Mouse (Mus musculus) heart, embryonic 12.5 days (tissue): Measurements from ENCODE around the gene Ttc28. TPM values are rescaled to one million over a fixed set of nuclear protein-coding genes. Genes with fewer than 3 reads are reported as not detected.
A peak's percentile ranks its signal among the peaks of the same experiment; 100 is the strongest.

Experiments used
- ATAC-seq: fragments of 200-750 bp; cut with Nextera tagmentation; 2 replicates; pipeline ENCODE4 v1.8.0; 2017; ENCODE audit warnings: moderate TSS enrichment, moderate library complexity; ENCODE audit not compliant: insufficient number of reproducible peaks, low FRiP score
- H3K27ac ChIP-seq: fragments of 300-500 bp; sonication (generic); 2 replicates; pipeline ENCODE4 v1.5.1; 2016; ENCODE audit warnings: mild to moderate bottlenecking, moderate library complexity; ENCODE audit not compliant: poor library complexity, severe bottlenecking
- H3K27me3 ChIP-seq: fragments of 300-500 bp; sonication (generic); replicated peaks from 2 replicates; pipeline ENCODE4 v1.6.1; 2016; ENCODE audit warnings: mild to moderate bottlenecking, moderate library complexity
- H3K36me3 ChIP-seq: fragments of 300-500 bp; sonication (generic); 2 replicates; pipeline ENCODE4 v1.6.1; 2016; ENCODE audit warnings: mild to moderate bottlenecking, moderate library complexity
- H3K4me1 ChIP-seq: fragments of 300-500 bp; sonication (generic); replicated peaks from 2 replicates; pipeline ENCODE4 v1.6.1; 2016; ENCODE audit warnings: mild to moderate bottlenecking
- H3K4me2 ChIP-seq: fragments of 300-500 bp; sonication (generic); 2 replicates; pipeline ENCODE4 v1.6.1; 2016; ENCODE audit warnings: mild to moderate bottlenecking, moderate library complexity
- H3K4me3 ChIP-seq: fragments of 300-500 bp; sonication (generic); 2 replicates; pipeline ENCODE4 v1.5.1; 2016; ENCODE audit warnings: mild to moderate bottlenecking
- H3K9ac ChIP-seq: fragments of 300-500 bp; sonication (generic); 2 replicates; pipeline ENCODE4 v1.6.1; 2016; ENCODE audit warnings: mild to moderate bottlenecking, moderate library complexity
- H3K9me3 ChIP-seq: fragments of 300-500 bp; sonication (generic); replicated peaks from 2 replicates; pipeline ENCODE4 v1.6.1; 2016; ENCODE audit warnings: mild to moderate bottlenecking, moderate library complexity
- WGBS: fragments of 180-500 bp; shearing (Covaris S2); methylation state at CpG from one replicate; pipeline ENCODE4 v1.1.7; 2016; 5-methylcytosine and 5-hydroxymethylcytosine counted together
- polyA plus RNA-seq: library from polyadenylated mRNA; unstranded; fragments of >200 nt; fragmentation: Nextera tagmentation; extraction: Ambion mirVana; gene quantifications from 2 replicates; pipeline ENCODE4 v1.2.1, GENCODE M21; 2016

Gene Ttc28
- polyA plus RNA-seq, 1 experiment from 2014 or later, result 10.3 TPM

GRCm38 (mm10) chr5:111200915-111201610, 321.5 kb downstream of the Ttc28 start:
- H3K9me3 ChIP-seq, result no peaks in the 10 kb centered on the region
- WGBS, result 65% methylated on average over 16 of the region's 16 CpGs
- ATAC-seq, result no peak
- H3K4me3 ChIP-seq, result no peak overlapping the region
- H3K27ac ChIP-seq, result no peak overlapping the region
- peaks cover 19% of the 10 kb centered on the region for H3K4me1 ChIP-seq
- H3K36me3 ChIP-seq, result no peaks in the 10 kb centered on the region
- H3K4me2 ChIP-seq, result no peak overlapping the region
- no peak overlapping the region for H3K9ac ChIP-seq
- H3K27me3 ChIP-seq, result peaks cover 32% of the 10 kb centered on the region

GRCm38 (mm10) chr5:111204221-111204620, 324.6 kb downstream of the Ttc28 start:
- WGBS, result 62% methylated on average over 5 of the region's 5 CpGs
- Histone ChIP-seq H3K4me2 (no peak overlapping the region), H3K9ac (no peak overlapping the region), H3K9me3 (no peaks in the 10 kb centered on the region), H3K4me3 (no peak overlapping the region), H3K36me3 (no peaks in the 10 kb centered on the region), H3K27me3 (peaks cover 30% of the 10 kb centered on the region), H3K4me1 (peaks cover 30% of the 10 kb centered on the region), H3K27ac (no peak overlapping the region)
- ATAC-seq, result no peak

- H3K27ac ChIP-seq, result no peak overlapping the region
- no peak overlapping the region for H3K9ac ChIP-seq
- peaks cover 30% of the 10 kb centered on the region for H3K4me1 ChIP-seq
- H3K36me3 ChIP-seq, result no peaks in the 10 kb centered on the region
- H3K9me3 ChIP-seq, result no peaks in the 10 kb centered on the region
- no peak overlapping the region for H3K4me2 ChIP-seq
- H3K4me3 ChIP-seq, result no peak overlapping the region
- no peak for ATAC-seq
- 62% methylated on average over 4 of the region's 4 CpGs for WGBS
- H3K27me3 ChIP-seq, result peaks cover 35% of the 10 kb centered on the region
Observed at GRCm38 (mm10) chr5:111204976-111205586, 325.5 kb downstream of the Ttc28 start.

- no peaks in the 10 kb centered on the region for H3K9me3 ChIP-seq
- H3K27me3 ChIP-seq, result peaks cover 35% of the 10 kb centered on the region
- peaks cover 24% of the 10 kb centered on the region for H3K4me1 ChIP-seq
- no peaks in the 10 kb centered on the region for H3K36me3 ChIP-seq
- H3K9ac ChIP-seq, result no peak overlapping the region
- H3K4me3 ChIP-seq, result no peak overlapping the region
- WGBS, result 37% methylated on average over 4 of the region's 4 CpGs
- H3K4me2 ChIP-seq, result no peak overlapping the region
- no peak for ATAC-seq
- no peak overlapping the region for H3K27ac ChIP-seq
Observed at GRCm38 (mm10) chr5:111205817-111206216, 326.2 kb downstream of the Ttc28 start.

- ATAC-seq, result peak; percentile 63; the same call in 1 of the 2 replicates
- H3K4me2 ChIP-seq, result peak overlapping the region; percentile 43
- no peak overlapping the region for H3K4me3 ChIP-seq
- no peaks in the 10 kb centered on the region for H3K36me3 ChIP-seq
- no peak overlapping the region for H3K27ac ChIP-seq
- peaks cover 17% of the 10 kb centered on the region for H3K4me1 ChIP-seq
- H3K9ac ChIP-seq, result no peak overlapping the region
- H3K27me3 ChIP-seq, result peaks cover 26% of the 10 kb centered on the region
- WGBS, result 38% methylated on average over 8 of the region's 8 CpGs
- no peaks in the 10 kb centered on the region for H3K9me3 ChIP-seq
Observed at GRCm38 (mm10) chr5:111207924-111208659, 328.5 kb downstream of the Ttc28 start.

- Histone ChIP-seq H3K9me3 (no peaks in the 10 kb centered on the region), H3K4me2 (peak overlapping the region; percentile 43; the same call in 1 of the 2 replicates), H3K36me3 (no peaks in the 10 kb centered on the region), H3K9ac (no peak overlapping the region), H3K27ac (no peak overlapping the region), H3K27me3 (peaks cover 24% of the 10 kb centered on the region), H3K4me1 (peaks cover 19% of the 10 kb centered on the region), H3K4me3 (no peak overlapping the region)
- 43% methylated on average over 5 of the region's 5 CpGs for WGBS
- no peak for ATAC-seq
Observed at GRCm38 (mm10) chr5:111208660-111208969, 329.0 kb downstream of the Ttc28 start.

GRCm38 (mm10) chr5:111213935-111214450, 334.4 kb downstream of the Ttc28 start:
- no peak overlapping the region for H3K4me2 ChIP-seq
- ATAC-seq, result no peak
- no peak overlapping the region for H3K4me3 ChIP-seq
- no peak overlapping the region for H3K9ac ChIP-seq
- 45% methylated on average over 8 of the region's 8 CpGs for WGBS
- 0 out of 2 replicates have a peak, but pooled peaks cover 6% of the 10 kb centered on the region for H3K27me3 ChIP-seq
- no peak overlapping the region for H3K27ac ChIP-seq
- no peaks in the 10 kb centered on the region for H3K36me3 ChIP-seq
- peaks cover 37% of the 10 kb centered on the region for H3K4me1 ChIP-seq
- no peaks in the 10 kb centered on the region for H3K9me3 ChIP-seq

GRCm38 (mm10) chr5:111214890-111215289, 335.3 kb downstream of the Ttc28 start:
- no peak for ATAC-seq
- Histone ChIP-seq H3K9me3 (no peaks in the 10 kb centered on the region), H3K27me3 (0 out of 2 replicates have a peak, but pooled peaks cover 3% of the 10 kb centered on the region), H3K4me1 (peaks cover 39% of the 10 kb centered on the region), H3K4me2 (no peak overlapping the region), H3K9ac (no peak overlapping the region), H3K4me3 (no peak overlapping the region), H3K27ac (no peak overlapping the region), H3K36me3 (no peaks in the 10 kb centered on the region)
- 64% methylated on average over 13 of the region's 13 CpGs for WGBS

GRCm38 (mm10) chr5:111215722-111216121, 336.1 kb downstream of the Ttc28 start:
- no peaks in the 10 kb centered on the region for H3K9me3 ChIP-seq
- H3K4me2 ChIP-seq, result no peak overlapping the region
- H3K4me1 ChIP-seq, result peaks cover 46% of the 10 kb centered on the region
- H3K27ac ChIP-seq, result no peak overlapping the region
- ATAC-seq, result no peak
- WGBS, result 71% methylated on average over 11 of the region's 11 CpGs
- H3K4me3 ChIP-seq, result no peak overlapping the region
- H3K9ac ChIP-seq, result no peak overlapping the region
- no peaks in the 10 kb centered on the region for H3K36me3 ChIP-seq
- H3K27me3 ChIP-seq, result 0 out of 2 replicates have a peak, but pooled peaks cover 3% of the 10 kb centered on the region

- 83% methylated on average over 9 of the region's 9 CpGs for WGBS
- Histone ChIP-seq H3K27ac (no peak overlapping the region), H3K9me3 (no peaks in the 10 kb centered on the region), H3K4me3 (no peak overlapping the region), H3K27me3 (0 out of 2 replicates have a peak, but pooled peaks cover 3% of the 10 kb centered on the region), H3K36me3 (no peaks in the 10 kb centered on the region), H3K9ac (no peak overlapping the region), H3K4me1 (peaks cover 51% of the 10 kb centered on the region), H3K4me2 (no peak overlapping the region)
- no peak for ATAC-seq
Observed at GRCm38 (mm10) chr5:111216166-111216565, 336.6 kb downstream of the Ttc28 start.
